Mouse (Mus musculus): ENCODE measurements around the gene Kank4.

GRCm38 (mm10) chr4:98785851-98786250, 31.5 kb downstream of the Kank4 start:
- TF ChIP-seq CTCF (IDR thresholded peaks at IDR 0.05; ENCODE audit: borderline replicate concordance, insufficient read depth, low read length) (no peak), POLR2A (IDR thresholded peaks at IDR 0.05; ENCODE audit: low read depth, low read length) (no peak)
